Mouse (Mus musculus): ENCODE measurements around the gene AC109138.7.

Gene AC109138.7

GRCm38 (mm10) chr19:4257216-4257896, 43.2 kb downstream of the AC109138.7 start:
- peak; percentile 98 for DNase-seq

- DNase-seq: no peak
Measured at GRCm38 (mm10) chr19:4257897-4258252, 43.7 kb downstream of the AC109138.7 start.

- no peak for DNase-seq
Measured at GRCm38 (mm10) chr19:4261038-4261698, 47.0 kb downstream of the AC109138.7 start.

- DNase-seq: no peak
Measured at GRCm38 (mm10) chr19:4262756-4263155, 48.6 kb downstream of the AC109138.7 start.

DNA sequence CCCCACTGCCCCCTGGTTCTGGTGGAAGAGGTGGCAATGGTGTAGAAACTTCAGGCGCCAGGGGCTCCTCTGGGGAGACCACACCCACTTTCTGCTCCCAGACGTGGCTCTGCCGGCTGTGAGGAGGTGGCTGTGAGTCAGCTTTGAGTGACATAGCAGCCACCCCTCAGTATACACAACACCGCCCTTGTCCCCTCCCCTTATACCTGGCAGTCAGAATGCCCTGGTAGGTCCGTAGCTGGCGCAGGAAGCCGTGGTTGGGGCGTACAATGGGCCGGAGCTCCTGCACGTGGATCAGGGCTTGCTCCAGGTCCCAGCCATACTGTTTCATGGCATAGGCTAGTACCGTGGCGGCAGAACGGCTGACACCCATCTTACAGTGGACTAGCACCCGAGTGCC, 49.5 kb downstream of the AC109138.7 start:
- DNase-seq: no peak

DNA sequence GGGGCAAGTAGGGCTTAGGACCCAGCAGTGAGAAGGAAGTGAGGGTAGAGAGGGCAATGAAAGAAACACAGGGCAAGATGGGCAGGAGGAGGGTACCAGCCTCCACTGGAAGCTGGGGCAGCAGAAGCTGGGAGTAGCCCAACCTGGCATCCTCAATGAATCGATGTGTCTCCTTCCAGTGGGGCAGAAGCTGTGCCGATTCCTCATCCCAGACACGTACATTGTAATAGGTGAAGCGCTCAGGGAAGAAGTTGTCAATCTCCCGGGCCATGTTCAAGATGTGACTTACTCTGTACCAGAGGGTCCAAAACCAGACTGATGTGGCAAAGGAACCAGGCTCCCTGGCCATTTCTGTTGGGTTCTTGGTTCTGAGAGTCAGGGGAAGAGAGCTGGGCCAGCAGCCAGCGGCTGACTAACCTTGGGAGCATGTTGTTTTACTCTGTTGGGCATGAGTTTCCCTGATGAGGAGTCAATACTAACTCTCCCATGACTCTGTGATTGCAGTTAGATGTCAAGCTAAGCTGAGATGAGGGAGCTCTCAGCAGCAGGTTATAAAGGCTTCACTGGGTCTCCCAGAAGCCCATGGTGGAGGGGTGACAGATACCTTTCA, 50.1 kb downstream of the AC109138.7 start:
- no peak for DNase-seq

GRCm38 (mm10) chr19:4265956-4266355, 51.8 kb downstream of the AC109138.7 start:
- no peak for DNase-seq

GRCm38 (mm10) chr19:4268566-4269361, 54.6 kb downstream of the AC109138.7 start, which contains the start of gene Ssh3:
Gene Ssh3, minus strand, starts transcription at chr19:4269180.
- DNase-seq: peak; percentile 93

DNA sequence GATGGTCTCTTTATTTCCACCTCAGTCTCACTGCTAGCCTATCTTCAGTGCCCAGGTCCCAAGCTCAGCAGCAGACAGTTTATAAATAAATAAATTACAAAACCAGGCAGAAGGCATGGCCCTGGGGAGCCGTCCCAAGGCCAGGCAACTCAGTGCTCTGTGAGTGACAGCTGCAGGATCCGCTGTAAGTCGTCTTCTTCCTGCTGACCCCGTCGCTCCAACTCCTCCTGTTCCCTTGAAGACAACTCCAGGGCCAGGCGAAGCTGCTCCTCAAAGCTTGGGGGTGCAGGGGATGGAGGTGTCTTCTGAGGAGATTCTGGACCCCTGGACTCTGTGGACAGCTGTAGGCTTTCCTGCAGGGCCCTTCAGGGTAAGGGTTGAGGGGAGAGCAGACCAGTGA, 56.0 kb downstream of the AC109138.7 start:
- DNase-seq: no peak

DNA sequence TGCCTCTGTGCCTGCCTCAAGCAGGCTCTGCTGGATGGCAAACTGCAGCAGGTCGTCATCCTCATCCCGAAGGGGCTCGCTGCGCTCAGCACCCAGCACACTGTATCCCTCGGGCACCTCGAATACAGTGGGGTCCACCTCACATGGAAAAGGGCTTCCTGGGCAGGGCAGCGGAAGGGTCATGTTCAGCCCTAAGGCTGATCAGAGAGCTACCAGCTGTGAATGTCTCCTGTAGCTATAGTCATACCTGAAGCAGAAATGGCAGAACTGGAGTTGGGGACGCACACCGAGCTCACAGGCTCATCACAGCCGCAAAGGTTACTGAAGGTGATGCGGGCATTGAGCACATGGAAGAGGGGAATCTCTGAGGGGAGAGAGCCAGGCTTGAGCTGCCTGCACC, 56.8 kb downstream of the AC109138.7 start:
- no peak for DNase-seq

GRCm38 (mm10) chr19:4279487-4279886, 65.3 kb downstream of the AC109138.7 start:
- no peak for DNase-seq

DNA sequence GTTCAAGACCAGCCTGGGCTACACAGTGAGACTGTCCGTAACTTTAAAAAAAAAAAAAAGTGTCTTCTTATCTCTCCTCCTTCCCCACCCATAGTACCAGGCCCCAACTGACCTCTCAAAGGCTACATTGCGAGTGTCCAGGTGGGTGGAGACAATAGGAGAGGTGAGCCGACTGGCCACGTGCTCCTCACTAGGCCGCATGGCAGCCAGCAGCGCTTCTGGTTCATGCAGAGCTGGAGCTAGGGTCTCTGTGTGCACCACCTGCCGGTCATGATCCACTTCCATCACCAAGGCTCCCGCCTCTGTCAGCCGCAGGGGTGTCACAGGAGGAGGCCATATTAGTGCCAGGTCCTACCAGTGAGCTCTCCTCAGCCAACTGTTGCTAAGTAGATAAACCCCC, 66.3 kb downstream of the AC109138.7 start:
- no peak for DNase-seq
